In genomic region chr4:32153356-32153755, GRCm38 (mm10) we compare ENCODE assay signal across 8 mouse cellular contexts.
DNase-seq lines count a peak whose midpoint lies in the region; ATAC-seq lines count a peak whose summit lies in the region.

No protein-coding gene starts in this region.

- peaks cover 13% of the 10 kb centered on the region for H3K4me1 ChIP-seq in embryonic facial prominence, embryonic 10.5 days
- no peaks in the 10 kb centered on the region for H3K4me1 ChIP-seq in hindbrain, embryonic 15.5 days (replicated peaks)
- H3K4me1 ChIP-seq in liver, embryonic 13.5 days (replicated peaks): 0 out of 2 replicates have a peak, but pooled peaks cover under 1% of the 10 kb centered on the region
- H3K4me1 ChIP-seq in neural tube, embryonic 12.5 days: 0 out of 2 replicates have a peak, but pooled peaks cover 3% of the 10 kb centered on the region

- ATAC-seq in hindbrain, embryonic 15.5 days (ENCODE audit: low FRiP score, low read depth): peak; percentile 65; the same call in 1 of the 2 replicates
- ATAC-seq in liver, embryonic 13.5 days (ENCODE audit: low read depth): peak; percentile 79
- ATAC-seq in neural tube, embryonic 12.5 days (ENCODE audit: low FRiP score, low read depth): peak; percentile 71

- DNase-seq in gastrocnemius, adult 18-20 months (ENCODE audit: low spot score): peak; percentile 27
- DNase-seq in gastrocnemius, postnatal 4 days (ENCODE audit: low spot score in 2 of 2): no peak
- DNase-seq in NIH3T3 (ENCODE audit: low read depth): peak; percentile 14
- DNase-seq in embryonic facial prominence, embryonic 10.5 days (ENCODE audit: low spot score): peak; percentile 47
- DNase-seq in liver, embryonic 13.5 days: no peak
- DNase-seq in right cerebral cortex, postnatal 25 days: no peak

- no peaks in the 10 kb centered on the region for H3K36me3 ChIP-seq in embryonic facial prominence, embryonic 10.5 days (replicated peaks)
- no peaks in the 10 kb centered on the region for H3K36me3 ChIP-seq in hindbrain, embryonic 15.5 days
- no peaks in the 10 kb centered on the region for H3K36me3 ChIP-seq in liver, embryonic 13.5 days
- no peaks in the 10 kb centered on the region for H3K36me3 ChIP-seq in neural tube, embryonic 12.5 days

- no peak overlapping the region for H3K27ac ChIP-seq in embryonic facial prominence, embryonic 10.5 days (replicated peaks)
- no peak overlapping the region for H3K27ac ChIP-seq in hindbrain, embryonic 15.5 days (replicated peaks)
- H3K27ac ChIP-seq in liver, embryonic 13.5 days: no peak overlapping the region
- H3K27ac ChIP-seq in neural tube, embryonic 12.5 days: no peak overlapping the region

- H3K4me3 ChIP-seq in embryonic facial prominence, embryonic 10.5 days: no peak overlapping the region
- H3K4me3 ChIP-seq in hindbrain, embryonic 15.5 days: no peak overlapping the region
- H3K4me3 ChIP-seq in liver, embryonic 13.5 days (replicated peaks): no peak overlapping the region
- no peak overlapping the region for H3K4me3 ChIP-seq in neural tube, embryonic 12.5 days

- 0 out of 2 replicates have a peak, but pooled peaks cover 10% of the 10 kb centered on the region for H3K27me3 ChIP-seq in embryonic facial prominence, embryonic 10.5 days (replicated peaks; ENCODE audit: low read depth, poor library complexity, severe bottlenecking)
- H3K27me3 ChIP-seq in hindbrain, embryonic 15.5 days: no peaks in the 10 kb centered on the region
- no peaks in the 10 kb centered on the region for H3K27me3 ChIP-seq in liver, embryonic 13.5 days
- no peaks in the 10 kb centered on the region for H3K27me3 ChIP-seq in neural tube, embryonic 12.5 days (replicated peaks)

- no peaks in the 10 kb centered on the region for H3K9me3 ChIP-seq in embryonic facial prominence, embryonic 10.5 days
- no peaks in the 10 kb centered on the region for H3K9me3 ChIP-seq in hindbrain, embryonic 15.5 days
- H3K9me3 ChIP-seq in liver, embryonic 13.5 days (replicated peaks): no peaks in the 10 kb centered on the region
- no peaks in the 10 kb centered on the region for H3K9me3 ChIP-seq in neural tube, embryonic 12.5 days

- no peak overlapping the region for H3K4me2 ChIP-seq in hindbrain, embryonic 15.5 days
- H3K4me2 ChIP-seq in liver, embryonic 13.5 days: no peak overlapping the region
- no peak overlapping the region for H3K4me2 ChIP-seq in neural tube, embryonic 12.5 days (replicated peaks)

- no peak overlapping the region for H3K9ac ChIP-seq in hindbrain, embryonic 15.5 days
- H3K9ac ChIP-seq in liver, embryonic 13.5 days: no peak overlapping the region
- no peak overlapping the region for H3K9ac ChIP-seq in neural tube, embryonic 12.5 days

- 86% methylated on average over 4 of the region's 4 CpGs for WGBS in embryonic facial prominence, embryonic 10.5 days
- WGBS in hindbrain, embryonic 15.5 days: 70% methylated on average over 4 of the region's 4 CpGs
- 54% methylated on average over 4 of the region's 4 CpGs for WGBS in liver, embryonic 13.5 days (ENCODE audit: insufficient replicate concordance)
- 79% methylated on average over 4 of the region's 4 CpGs for WGBS in neural tube, embryonic 12.5 days

Comparison
In these comparisons a context has a peak if more than half of its experiments do, and no peak if none do; other contexts are left out.
1. DNase-seq: peak in gastrocnemius, adult 18-20 months (single experiment), NIH3T3 (single experiment) and embryonic facial prominence, embryonic 10.5 days (single experiment); none in gastrocnemius, postnatal 4 days (0 of 2), liver, embryonic 13.5 days (single experiment) and right cerebral cortex, postnatal 25 days (single experiment).
2. Peak in every context shown above with its lines, with median percentiles within 50 percentile points of each other: ATAC-seq.